Mouse (Mus musculus): ENCODE measurements around the gene Rap1gap2.

GRCm38 (mm10) chr11:74625333-74625732, 14.6 kb upstream of the Rap1gap2 start:
- TF ChIP-seq CTCF (IDR thresholded peaks at IDR 0.05; ENCODE audit: extremely low read depth, insufficient read depth, low read length), result no peak
- TF ChIP-seq POLR2A (IDR thresholded peaks at IDR 0.05; ENCODE audit: extremely low read depth, insufficient read depth, low read length), result no peak

Data from cortical plate, adult 2 months (tissue).